Mouse (Mus musculus): ENCODE results near the gene Haghl. TPM values are rescaled to one million over a fixed set of nuclear protein-coding genes. Genes with fewer than 3 reads are reported as not detected.
A peak's percentile ranks its signal among the peaks of the same experiment; 100 is the strongest.
"Not testable (repeated sequence)": the region's sequence is repeated elsewhere in the genome, so short reads cannot be mapped to it uniquely, and the experiment has no call there.

Haghl gene
- total RNA-seq, 2 experiments from 2014 or later = 140 to 157 TPM

- DNase-seq (ENCODE audit: low spot score in 2 of 2) = no peak
Measured at GRCm38 (mm10) chr17:25818851-25819780, 33.6 kb upstream of the Haghl start.

- DNase-seq (ENCODE audit: low spot score in 2 of 2) = no peak
Measured at GRCm38 (mm10) chr17:25817662-25818061, 32.2 kb upstream of the Haghl start.

- DNase-seq (ENCODE audit: low spot score in 2 of 2) = peak; percentile 81 to 85
Measured at GRCm38 (mm10) chr17:25813471-25813870, 28.0 kb upstream of the Haghl start.

- no peak for DNase-seq (ENCODE audit: low spot score in 2 of 2)
Measured at GRCm38 (mm10) chr17:25810890-25811289, 25.4 kb upstream of the Haghl start.

GRCm38 (mm10) chr17:25809606-25810340 is 24.3 kb upstream of the Haghl start:
- peak in 1 of 2 experiments; percentile 51 for DNase-seq (ENCODE audit: low spot score in 2 of 2)

GRCm38 (mm10) chr17:25808789-25809605 is 23.5 kb upstream of the Haghl start, which contains the start of gene Fbxl16:
Gene Fbxl16 (plus strand): TSS chr17:25809085.
- peak; percentile 84 to 90 for DNase-seq (ENCODE audit: low spot score in 2 of 2)

- DNase-seq (ENCODE audit: low spot score in 2 of 2) = no peak
Measured at GRCm38 (mm10) chr17:25808028-25808427, 22.6 kb upstream of the Haghl start.

GRCm38 (mm10) chr17:25807452-25807851 is 22.0 kb upstream of the Haghl start:
- DNase-seq (ENCODE audit: low spot score in 2 of 2) = not testable (repeated sequence)

- DNase-seq (ENCODE audit: low spot score in 2 of 2) = no peak
Measured at GRCm38 (mm10) chr17:25806507-25806906, 21.0 kb upstream of the Haghl start.

- peak; percentile 77 to 81 for DNase-seq (ENCODE audit: low spot score in 2 of 2)
Measured at GRCm38 (mm10) chr17:25802825-25803517, 17.5 kb upstream of the Haghl start.

- DNase-seq (ENCODE audit: low spot score in 2 of 2) = peak; percentile 72 to 74
Measured at GRCm38 (mm10) chr17:25801029-25801428, 15.6 kb upstream of the Haghl start.

GRCm38 (mm10) chr17:25796951-25797369 is 11.5 kb upstream of the Haghl start, which contains the start of gene Metrn:
Gene Metrn (minus strand): TSS chr17:25797136.
- peak; percentile 79 to 87 for DNase-seq (ENCODE audit: low spot score in 2 of 2)

GRCm38 (mm10) chr17:25796211-25796771 is 10.8 kb upstream of the Haghl start:
- no peak for DNase-seq (ENCODE audit: low spot score in 2 of 2)

GRCm38 (mm10) chr17:25795609-25796092 is 10.2 kb upstream of the Haghl start, which contains the start of gene AC134908.4:
Gene AC134908.4 (minus strand): TSS chr17:25795659.
- DNase-seq (ENCODE audit: low spot score in 2 of 2) = peak; percentile 56 to 61

- no peak for DNase-seq (ENCODE audit: low spot score in 2 of 2)
Measured at GRCm38 (mm10) chr17:25794998-25795397, 9.5 kb upstream of the Haghl start.

GRCm38 (mm10) chr17:25794197-25794596 is 8.7 kb upstream of the Haghl start:
- no peak for DNase-seq (ENCODE audit: low spot score in 2 of 2)

- DNase-seq (ENCODE audit: low spot score in 2 of 2) = peak; percentile 73 to 82
Measured at GRCm38 (mm10) chr17:25792615-25793014, 7.1 kb upstream of the Haghl start, which contains the start of gene Fam173a. Gene Fam173a (minus strand): TSS chr17:25792901.

- peak; percentile 91 to 92 for DNase-seq (ENCODE audit: low spot score in 2 of 2)
Measured at GRCm38 (mm10) chr17:25791843-25792527, 6.5 kb upstream of the Haghl start.

GRCm38 (mm10) chr17:25791320-25791842 is 5.9 kb upstream of the Haghl start:
- DNase-seq (ENCODE audit: low spot score in 2 of 2) = no peak
